Mouse (Mus musculus) naive thymus-derived CD4-positive, alpha-beta T cell, adult 2 months (primary cell): ENCODE measurements at regions not wholly inside any gene's neighbourhood (a gene's known extent, or its start where the extent isn't known, plus 50 kb on each side); places are given as distances from the start of the nearest gene placed in this dataset.

Experiments used
- DNase-seq: peaks from one replicate; pipeline ENCODE4 v3.0.0-alpha.2; 2011; ENCODE audit warnings: low read depth

- DNase-seq, result no peak
Observed at GRCm38 (mm10) chr7:136048925-136049586, 332.9 kb upstream of the Mki67 start.

GRCm38 (mm10) chr7:136049587-136049930 is 333.4 kb upstream of the Mki67 start:
- no peak for DNase-seq

- DNase-seq, result no peak
Observed at GRCm38 (mm10) chr7:136050116-136050515, 334.0 kb upstream of the Mki67 start.

GRCm38 (mm10) chr7:136056876-136057484 is 340.8 kb upstream of the Mki67 start:
- DNase-seq, result no peak

- DNase-seq, result no peak
Observed at GRCm38 (mm10) chr7:136058319-136058718, 342.2 kb upstream of the Mki67 start.

GRCm38 (mm10) chr7:136058751-136059681 is 342.9 kb upstream of the Mki67 start:
- no peak for DNase-seq

- no peak for DNase-seq
Observed at GRCm38 (mm10) chr7:136059896-136060295, 343.7 kb upstream of the Mki67 start.

GRCm38 (mm10) chr7:136060339-136061073 is 344.3 kb upstream of the Mki67 start:
- no peak for DNase-seq

- DNase-seq, result no peak
Observed at GRCm38 (mm10) chr7:136062658-136063057, 346.5 kb upstream of the Mki67 start.

GRCm38 (mm10) chr7:136065038-136065678 is 349.0 kb upstream of the Mki67 start:
- DNase-seq, result no peak

- no peak for DNase-seq
Observed at GRCm38 (mm10) chr7:136065679-136066055, 349.5 kb upstream of the Mki67 start.

- DNase-seq, result no peak
Observed at GRCm38 (mm10) chr7:136070881-136071280, 354.7 kb upstream of the Mki67 start.

GRCm38 (mm10) chr7:136071331-136071730 is 355.2 kb upstream of the Mki67 start:
- no peak for DNase-seq

- DNase-seq, result no peak
Observed at GRCm38 (mm10) chr7:136073265-136073799, 357.2 kb upstream of the Mki67 start.

GRCm38 (mm10) chr7:136074043-136074442 is 357.9 kb upstream of the Mki67 start:
- no peak for DNase-seq

- no peak for DNase-seq
Observed at GRCm38 (mm10) chr7:136081534-136082252, 365.5 kb upstream of the Mki67 start.

- no peak for DNase-seq
Observed at GRCm38 (mm10) chr7:136082253-136082867, 366.2 kb upstream of the Mki67 start.

- no peak for DNase-seq
Observed at GRCm38 (mm10) chr7:136083005-136083404, 366.8 kb upstream of the Mki67 start.

GRCm38 (mm10) chr7:136083571-136084342 is 367.6 kb upstream of the Mki67 start:
- DNase-seq, result no peak

GRCm38 (mm10) chr7:136088785-136089184 is 372.6 kb upstream of the Mki67 start:
- no peak for DNase-seq
